Comparison of ENCODE assay signal across 21 mouse cellular contexts in the genomic region with DNA sequence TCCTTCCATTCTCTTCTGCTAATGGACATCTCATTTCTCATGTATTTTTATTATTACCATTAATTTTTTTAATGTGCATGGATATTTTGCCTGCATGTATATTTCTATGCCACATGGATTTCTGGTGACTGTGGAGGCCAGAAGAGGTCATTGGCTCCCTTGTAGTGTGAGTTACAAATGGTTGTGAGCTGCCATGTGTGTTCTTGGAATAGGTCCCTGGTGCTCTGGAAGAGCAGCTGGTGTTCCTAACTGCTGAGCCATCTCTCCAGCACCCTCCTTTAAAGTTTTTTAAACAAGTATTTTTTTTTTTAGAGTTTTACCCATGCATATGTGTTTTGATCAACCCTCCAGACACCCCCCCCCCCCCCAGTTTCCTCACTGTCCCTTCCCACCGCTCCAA. TPM values are rescaled to one million over a fixed set of nuclear protein-coding genes. Genes with fewer than 3 reads are reported as not detected.
DNase-seq lines count a peak whose midpoint lies in the region; ATAC-seq and TF ChIP-seq lines count a peak whose summit lies in the region.
"Had no signal": no experiment of that assay in that cellular context is flagged by ENCODE, and none has a peak within 500 bp of the region (broad histone marks: within the 10 kb centered on the region; RNA-seq: fewer than 3 reads in every experiment).

No protein-coding gene starts in this region.

- DNase-seq in lung, embryonic 14.5 days: peak; percentile 61
- DNase-seq in lung, postnatal 25 days (ENCODE audit: low spot score): no peak
- no peak for DNase-seq in lung, postnatal 14 days
- DNase-seq in lung, postnatal 0 days (ENCODE audit: low spot score): peak; percentile 27
- no peak for DNase-seq in lung, postnatal 36 days
- DNase-seq: adrenal gland, adult 2 months; adrenal gland, adult 8-10 months; adrenal gland, postnatal 10 days; adrenal gland, postnatal 14 days; adrenal gland, postnatal 25 days; adrenal gland, postnatal 36 days; B cell, adult 2 months; cerebellum, adult 11 months; cerebellum, adult 11-12 months; cerebellum, adult 18-20 months had no signal

- H3K27me3 ChIP-seq in lung, embryonic 14.5 days (ENCODE audit: insufficient read depth, low read length): no peaks in the 10 kb centered on the region
- no peaks in the 10 kb centered on the region for H3K27me3 ChIP-seq in lung, embryonic 16.5 days (ENCODE audit: control insufficient read depth, insufficient read depth, low read depth, low read length)
- no peaks in the 10 kb centered on the region for H3K27me3 ChIP-seq in lung, postnatal 0 days (replicated peaks; ENCODE audit: insufficient read depth, low read length)
- H3K27me3 ChIP-seq: CH12.LX had no signal

- H3K27ac ChIP-seq in lung, embryonic 14.5 days (ENCODE audit: low read depth): no peak overlapping the region
- no peak overlapping the region for H3K27ac ChIP-seq in lung, embryonic 16.5 days (ENCODE audit: low read length)
- no peak overlapping the region for H3K27ac ChIP-seq in lung, postnatal 0 days (ENCODE audit: low read length)

- no peak for ATAC-seq in lung, embryonic 14.5 days (ENCODE audit: insufficient read depth)
- peak; percentile 54 for ATAC-seq in lung, embryonic 16.5 days (ENCODE audit: low read depth)
- no peak for ATAC-seq in lung, postnatal 0 days
- ATAC-seq: activated CD4-positive, CD25-positive, alpha-beta regulatory T cell, adult 4 months; CD4-positive, CD25-positive, alpha-beta regulatory T cell, adult 4 months; Patski had no signal

- H3K9ac ChIP-seq in lung, embryonic 14.5 days: no peak overlapping the region
- no peak overlapping the region for H3K9ac ChIP-seq in lung, embryonic 16.5 days (ENCODE audit: low read length)
- no peak overlapping the region for H3K9ac ChIP-seq in lung, postnatal 0 days (replicated peaks; ENCODE audit: low read depth)

- H3K9me3 ChIP-seq in lung, embryonic 14.5 days (ENCODE audit: low read depth, low read length): no peaks in the 10 kb centered on the region
- H3K9me3 ChIP-seq in lung, embryonic 16.5 days (ENCODE audit: control insufficient read depth, low read length): no peaks in the 10 kb centered on the region
- H3K9me3 ChIP-seq in lung, postnatal 0 days (ENCODE audit: low read length): no peaks in the 10 kb centered on the region

- no peak for TF ChIP-seq CTCF in lung, embryonic 14.5 days (IDR thresholded peaks at IDR 0.05; ENCODE audit: low read depth)
- TF ChIP-seq CTCF in lung, postnatal 0 days (IDR thresholded peaks at IDR 0.05): no peak

- H3K4me1 ChIP-seq in lung, embryonic 14.5 days (ENCODE audit: insufficient read depth): peaks cover 7% of the 10 kb centered on the region
- peaks cover 6% of the 10 kb centered on the region for H3K4me1 ChIP-seq in lung, embryonic 16.5 days (replicated peaks; ENCODE audit: control insufficient read depth, insufficient read depth, low read length)
- peaks cover 10% of the 10 kb centered on the region; the same call in 1 of the 2 replicates for H3K4me1 ChIP-seq in lung, postnatal 0 days (ENCODE audit: insufficient read depth, low read depth, low read length)

- no peak overlapping the region for H3K4me2 ChIP-seq in lung, embryonic 14.5 days
- H3K4me2 ChIP-seq in lung, embryonic 16.5 days (ENCODE audit: low read depth, low read length): no peak overlapping the region
- H3K4me2 ChIP-seq in lung, postnatal 0 days (replicated peaks; ENCODE audit: low read depth, low read length): no peak overlapping the region

- H3K4me3 ChIP-seq in lung, embryonic 14.5 days (ENCODE audit: low read depth, low read length): no peak overlapping the region
- H3K4me3 ChIP-seq in lung, embryonic 16.5 days (ENCODE audit: low read length): no peak overlapping the region
- H3K4me3 ChIP-seq in lung, postnatal 0 days (ENCODE audit: low read depth, low read length): no peak overlapping the region

- no peak for TF ChIP-seq EP300 in lung, postnatal 0 days (IDR thresholded peaks at IDR 0.05)

- 25% methylated on average over 1 of the region's 1 CpGs for WGBS in lung, embryonic 14.5 days
- 31% methylated on average over 1 of the region's 1 CpGs for WGBS in lung, embryonic 16.5 days
- WGBS in lung, postnatal 0 days: 60% methylated on average over 1 of the region's 1 CpGs

- H3K36me3 ChIP-seq in lung, embryonic 14.5 days (ENCODE audit: insufficient read depth): no peaks in the 10 kb centered on the region
- no peaks in the 10 kb centered on the region for H3K36me3 ChIP-seq in lung, embryonic 16.5 days (ENCODE audit: control insufficient read depth, insufficient read depth, low read length)
- H3K36me3 ChIP-seq in lung, postnatal 0 days (ENCODE audit: insufficient read depth, low read length): no peaks in the 10 kb centered on the region
- H3K36me3 ChIP-seq: G1E had no signal

RNA-seq across cellular contexts. Expression of a gene that starts 3.3 kb away (rescaled TPM):
- polyA plus RNA-seq in lung, embryonic 14.5 days (2014; fragmentation: Nextera tagmentation; extraction: Ambion mirVana): 10.3 and 11.1 TPM in 2 replicates
- polyA plus RNA-seq in lung, embryonic 16.5 days (2015; fragmentation: Nextera tagmentation; extraction: Ambion mirVana): 13.3 and 13.9 TPM in 2 replicates
- 15.8 and 17.8 TPM in 2 replicates for polyA plus RNA-seq in lung, postnatal 0 days (2015; fragmentation: Nextera tagmentation; extraction: Ambion mirVana)

Comparison
In these comparisons a context has a peak if more than half of its experiments do, and no peak if none do; other contexts are left out.
1. DNase-seq: peak in lung, embryonic 14.5 days (single experiment) and lung, postnatal 0 days (single experiment); none in lung, postnatal 25 days (single experiment), lung, postnatal 14 days (single experiment) and lung, postnatal 36 days (single experiment).